Mouse (Mus musculus) 416B (cell line): ENCODE measurements around the gene Mrs2.
A peak's percentile ranks its signal among the peaks of the same experiment; 100 is the strongest.
"Not testable (repeated sequence)": the region's sequence is repeated elsewhere in the genome, so short reads cannot be mapped to it uniquely, and the experiment has no call there.

Experiments used
- DNase-seq: peaks from one replicate; pipeline ENCODE4 v3.0.0; 2011; ENCODE audit warnings: low read depth

Gene Mrs2

DNA sequence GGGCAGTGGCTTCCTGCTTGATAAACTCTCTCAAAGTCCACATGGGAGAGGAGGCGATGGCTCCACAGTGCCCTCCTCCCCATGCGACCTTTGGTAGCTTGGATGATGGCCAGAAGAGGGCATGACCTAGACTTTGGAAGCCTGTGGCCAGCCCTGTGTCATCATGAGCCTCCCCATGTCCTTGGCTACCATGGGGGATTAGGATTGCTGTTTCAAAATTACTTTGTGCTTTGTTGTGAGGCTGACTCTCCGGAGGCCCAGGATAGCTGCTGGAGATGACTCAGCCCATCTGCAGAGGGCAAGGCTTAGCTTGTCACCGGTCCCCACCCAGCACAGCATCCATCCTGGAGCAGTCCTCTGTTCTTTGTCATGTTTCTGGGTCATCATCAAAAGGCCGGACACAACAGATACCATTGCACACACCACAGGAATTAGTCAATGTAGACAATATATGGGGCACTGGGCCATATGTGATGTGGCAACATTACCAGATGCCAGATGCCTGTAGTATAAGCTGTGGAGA, 42.3 kb downstream of the Mrs2 start:
- DNase-seq = no peak

DNA sequence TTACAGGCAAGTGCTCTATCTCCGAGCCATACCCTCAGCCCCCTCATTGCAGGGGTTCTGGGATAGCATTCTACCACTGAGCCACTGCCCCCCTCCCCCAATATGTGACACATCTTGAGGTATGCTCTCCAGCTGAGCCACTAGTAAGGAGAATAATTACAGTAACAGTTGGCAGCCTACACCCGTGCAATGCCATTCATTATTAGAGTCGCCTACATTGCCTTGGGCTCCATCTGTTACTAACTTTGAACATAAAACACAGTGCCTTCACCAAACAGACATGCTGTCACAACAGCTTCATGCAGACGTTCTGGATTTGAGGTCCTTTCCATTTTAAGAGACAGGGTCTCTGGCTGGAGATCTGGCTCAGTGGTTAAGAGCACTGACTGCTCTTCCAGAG, 43.8 kb downstream of the Mrs2 start:
- no peak for DNase-seq

DNA sequence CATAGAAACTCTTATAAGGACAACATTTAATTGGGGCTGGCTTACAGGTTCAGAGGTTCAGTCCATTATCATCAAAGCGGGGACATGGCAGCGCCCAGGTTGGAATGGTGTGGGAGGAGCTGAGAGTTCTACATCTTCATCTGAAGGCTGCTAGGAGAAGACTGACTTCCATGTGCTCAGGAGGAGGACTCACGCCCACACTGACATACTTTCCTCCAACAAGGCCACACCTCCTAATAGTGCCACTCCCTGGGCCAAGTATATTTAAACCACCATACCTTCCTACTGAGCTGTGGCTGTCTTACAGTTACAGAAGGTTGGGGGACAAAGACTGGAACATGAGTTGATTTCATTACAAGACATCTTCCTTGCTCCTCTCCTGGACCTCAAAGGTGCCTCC, 48.4 kb downstream of the Mrs2 start:
- not testable (repeated sequence) for DNase-seq

DNA sequence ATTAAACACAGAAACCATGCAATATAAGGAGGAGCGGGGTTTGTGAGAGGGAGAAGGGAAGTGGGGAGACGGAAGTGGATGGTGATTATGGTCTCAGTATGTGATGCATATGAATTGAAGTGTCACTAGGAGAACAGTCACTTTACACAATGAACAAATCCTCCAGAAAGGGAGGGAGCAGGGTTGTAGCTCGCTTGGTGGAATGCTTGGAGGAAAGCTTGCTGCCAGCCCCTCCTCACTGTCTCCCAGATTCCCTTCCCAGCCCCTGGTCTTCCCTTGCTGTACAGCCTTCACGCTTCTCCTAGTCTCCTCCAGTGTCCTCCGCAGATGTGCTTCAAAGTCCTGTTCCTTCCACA, 54.4 kb downstream of the Mrs2 start:
- DNase-seq = no peak

DNA sequence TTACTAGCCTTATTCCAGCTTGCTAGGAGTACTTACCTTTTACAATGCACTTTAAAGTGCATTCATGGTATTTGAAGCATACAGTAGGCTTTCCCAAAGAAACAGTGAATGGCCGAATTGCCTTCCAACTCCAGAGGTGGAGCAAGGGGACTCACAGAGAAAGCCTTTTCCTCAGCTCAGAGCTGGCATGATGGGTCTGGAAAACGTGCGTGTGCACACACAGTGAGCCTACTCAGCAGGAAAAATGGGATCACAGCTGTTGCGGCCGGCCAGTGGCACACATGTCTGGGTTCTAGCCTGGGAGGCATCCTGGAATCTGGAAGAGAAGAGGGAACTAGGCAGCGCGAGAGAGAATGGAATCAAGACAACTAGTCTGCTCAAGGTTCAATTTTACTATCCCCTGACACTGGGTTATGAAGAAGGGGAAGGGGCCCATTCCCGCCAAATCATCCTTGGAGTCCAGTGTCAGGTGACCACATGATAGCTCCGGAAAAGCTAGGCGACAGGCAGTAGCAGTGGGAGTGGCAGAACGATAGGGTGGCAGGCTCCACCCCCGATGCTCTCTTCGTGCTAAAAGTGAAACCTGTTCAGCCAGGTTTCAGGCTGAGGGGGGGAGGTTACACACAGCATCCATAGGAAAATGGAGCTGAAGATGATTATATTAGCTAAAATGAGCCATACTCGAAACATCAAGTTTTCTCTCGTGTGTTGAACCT, 54.9 kb downstream of the Mrs2 start:
- peak; percentile 37 for DNase-seq

DNA sequence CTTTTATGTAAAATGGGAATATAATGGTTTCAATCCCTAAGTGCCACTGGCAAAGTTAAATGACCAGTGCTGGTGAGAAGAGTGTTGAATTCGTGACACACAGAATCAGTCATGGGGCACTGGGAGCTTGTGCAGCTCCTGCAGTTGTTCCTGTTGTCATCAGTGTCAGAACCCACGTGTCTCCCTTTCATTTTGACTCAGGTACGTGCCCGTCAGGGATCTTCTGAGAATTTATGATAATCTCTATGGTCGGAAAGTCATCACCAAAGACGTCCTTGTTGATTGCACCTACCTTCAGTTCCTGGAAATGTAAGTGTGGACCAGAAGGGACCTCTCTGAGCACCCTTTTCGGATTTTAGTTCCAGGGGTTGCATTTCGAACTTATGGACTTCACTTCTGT, 58.1 kb downstream of the Mrs2 start:
- DNase-seq = no peak

DNA sequence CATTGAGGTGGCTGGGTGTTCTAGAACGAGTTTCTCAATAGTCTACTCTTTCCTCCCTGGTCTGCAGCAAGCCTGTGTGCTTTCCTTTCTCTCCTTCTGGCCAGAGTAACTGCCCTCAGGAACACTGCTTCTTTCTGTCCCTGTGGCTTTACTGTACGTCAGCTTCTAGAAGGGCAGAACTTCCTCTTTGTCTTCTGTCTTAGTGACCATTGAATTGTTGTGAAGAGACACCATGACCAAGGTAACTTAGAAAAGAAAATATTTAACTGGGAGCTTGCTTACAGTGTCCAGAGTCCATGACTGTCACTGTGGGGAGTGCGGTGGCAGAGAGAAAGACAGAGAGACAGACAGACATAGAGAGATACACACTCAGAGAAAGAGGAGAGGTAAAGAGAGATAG, 60.1 kb downstream of the Mrs2 start:
- DNase-seq = peak; percentile 46

DNA sequence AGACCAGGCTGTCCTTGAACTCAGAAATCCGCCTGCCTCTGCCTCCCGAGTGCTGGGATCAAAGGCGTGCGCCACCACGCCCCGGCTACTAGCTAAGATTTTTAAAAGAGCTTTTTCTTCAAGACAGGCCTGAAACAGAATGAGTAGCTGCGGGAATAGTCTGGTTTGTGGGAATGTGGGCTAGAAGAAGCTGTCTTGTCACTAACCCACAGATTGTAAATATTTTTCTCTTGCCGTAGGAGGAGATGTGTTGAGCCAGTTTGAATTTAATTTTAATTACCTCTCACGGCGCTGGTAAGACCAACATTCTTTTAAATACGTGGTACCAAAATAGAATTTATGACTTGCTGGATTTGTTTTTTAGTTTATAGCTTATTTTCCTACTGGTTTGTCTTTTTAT, 61.5 kb downstream of the Mrs2 start:
- DNase-seq = no peak

DNA sequence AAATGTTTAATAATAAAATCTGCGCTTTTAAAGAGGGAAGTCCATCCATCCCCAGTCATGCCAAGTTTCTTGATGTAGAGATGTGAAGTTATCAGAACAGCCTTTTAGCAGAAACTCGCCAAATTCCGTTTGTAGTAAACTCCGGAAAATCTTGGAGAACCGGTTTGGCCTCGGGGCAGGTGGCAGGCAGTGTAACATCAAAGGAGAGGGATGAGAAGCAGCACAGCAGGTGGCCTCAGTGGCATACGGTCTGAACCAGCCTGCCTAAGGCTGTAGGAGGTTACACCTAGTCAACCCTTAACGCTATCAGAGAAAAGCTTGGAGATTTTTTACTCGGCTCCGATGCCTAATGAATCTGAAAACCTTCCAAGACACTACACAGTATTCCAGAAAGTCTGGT, 64.7 kb downstream of the Mrs2 start:
- DNase-seq = no peak

DNA sequence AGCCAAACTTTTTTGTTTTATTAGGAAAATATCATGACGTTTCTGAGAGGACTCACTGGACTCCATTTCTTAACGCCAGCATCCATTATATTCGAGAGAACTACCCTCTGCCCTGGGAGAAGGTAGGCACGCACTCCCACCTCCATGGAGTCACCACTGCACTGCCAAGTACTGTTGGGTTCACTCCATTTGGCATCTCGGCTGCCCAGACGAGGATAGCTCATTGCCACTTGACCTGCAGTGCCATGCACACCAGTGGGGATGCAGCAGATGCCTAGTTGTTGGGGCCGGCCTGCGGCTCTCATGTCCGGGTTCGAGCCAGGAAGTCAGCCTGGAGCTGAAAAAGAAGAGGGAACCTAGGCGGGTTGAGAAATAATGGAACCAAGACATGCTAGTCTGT, 65.1 kb downstream of the Mrs2 start:
- DNase-seq = no peak

DNA sequence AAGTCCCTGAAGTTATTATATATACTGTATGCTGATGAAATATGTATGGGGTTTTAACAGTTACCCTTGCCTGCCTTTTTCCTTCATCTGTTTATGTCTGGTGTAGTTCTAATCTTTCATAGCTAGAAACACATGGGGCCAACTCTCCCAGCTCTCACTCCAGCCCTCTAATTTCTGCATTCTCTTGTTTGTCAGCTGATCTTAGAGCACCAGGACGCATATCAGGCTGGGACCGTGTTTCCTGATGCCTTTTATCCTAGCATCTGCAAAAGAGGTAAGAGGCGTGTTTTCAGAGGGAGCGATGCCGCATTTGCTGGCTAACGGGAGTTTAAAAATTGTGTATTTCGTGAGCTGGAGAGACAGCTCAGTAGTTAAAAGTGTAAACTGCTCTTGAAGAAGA, 67.5 kb downstream of the Mrs2 start:
- DNase-seq = no peak

DNA sequence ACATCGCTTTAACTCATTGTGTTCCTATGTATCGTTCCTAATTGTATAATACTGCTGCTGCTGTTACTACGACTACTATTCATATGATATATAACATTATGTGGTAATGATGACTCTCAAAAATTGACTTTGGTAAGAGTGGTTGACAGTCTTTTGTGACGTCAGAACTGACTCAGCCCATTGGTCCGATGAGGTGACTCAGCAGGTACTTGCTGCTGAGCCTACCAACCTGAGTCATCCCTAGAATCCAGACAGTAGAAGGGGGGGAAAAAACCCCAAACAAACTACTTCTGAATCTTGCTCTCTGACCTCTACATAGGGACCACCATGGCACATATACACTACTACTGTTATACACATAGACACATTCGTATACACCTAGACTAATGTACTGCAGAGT, 71.3 kb downstream of the Mrs2 start:
- DNase-seq = peak; percentile 69

DNA sequence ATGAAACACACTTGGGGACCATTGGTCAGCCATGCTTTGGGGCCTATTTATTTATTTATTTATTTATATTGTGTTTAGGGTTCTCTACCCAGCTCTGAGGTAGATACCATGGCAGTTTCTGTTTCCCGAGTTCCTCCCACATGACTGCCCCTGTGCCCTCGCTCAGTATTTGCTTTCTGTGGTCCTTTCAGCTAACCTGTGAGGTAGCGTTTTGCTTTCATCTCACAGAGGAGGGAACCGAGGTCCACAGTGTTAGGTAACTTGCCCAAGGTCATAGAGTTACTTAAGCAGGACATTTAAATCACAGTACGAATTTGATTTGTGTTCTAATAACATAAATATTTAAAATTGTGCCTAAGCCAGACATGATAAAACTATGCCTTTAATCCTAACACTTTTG, 73.0 kb downstream of the Mrs2 start:
- no peak for DNase-seq

DNA sequence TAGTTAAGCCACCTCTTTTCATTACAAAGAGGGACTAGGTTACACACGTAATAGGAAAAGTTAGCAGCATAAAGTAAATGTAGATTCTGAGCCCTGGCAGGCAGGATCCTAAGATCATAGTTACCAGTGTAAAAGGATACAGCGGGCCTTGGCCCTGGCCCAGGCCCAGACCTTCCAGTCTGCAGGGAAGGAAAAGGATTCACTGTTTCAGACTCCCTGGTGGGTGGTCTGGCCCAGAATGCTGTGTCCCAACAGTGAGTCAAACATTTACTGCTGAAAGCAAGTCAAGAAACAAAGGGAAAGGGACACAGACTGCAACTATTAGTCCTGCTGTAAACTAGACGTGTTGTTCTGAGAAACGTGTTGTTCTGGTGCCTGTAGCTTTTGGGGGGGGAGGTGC, 74.6 kb downstream of the Mrs2 start:
- DNase-seq = no peak

DNA sequence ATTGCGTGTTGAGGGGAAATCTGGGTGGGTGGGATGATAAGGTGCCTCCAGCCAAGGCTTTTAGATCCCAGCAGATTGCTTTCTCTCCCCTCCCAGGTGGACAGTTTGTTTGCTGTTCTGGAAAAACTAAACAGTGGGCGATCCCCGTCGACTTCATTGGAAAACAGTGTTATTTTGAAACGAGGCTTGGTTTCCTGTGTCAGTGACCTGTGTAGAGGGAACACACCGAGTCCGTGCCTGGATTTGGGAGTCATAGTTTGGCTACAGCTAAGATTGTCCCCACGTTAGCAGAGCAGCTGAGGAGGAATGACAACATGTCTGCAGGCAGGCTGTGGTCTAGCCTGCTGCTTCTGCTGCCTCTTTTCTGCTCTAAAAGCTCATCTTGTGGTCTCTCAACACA, 76.9 kb downstream of the Mrs2 start:
- DNase-seq = no peak

DNA sequence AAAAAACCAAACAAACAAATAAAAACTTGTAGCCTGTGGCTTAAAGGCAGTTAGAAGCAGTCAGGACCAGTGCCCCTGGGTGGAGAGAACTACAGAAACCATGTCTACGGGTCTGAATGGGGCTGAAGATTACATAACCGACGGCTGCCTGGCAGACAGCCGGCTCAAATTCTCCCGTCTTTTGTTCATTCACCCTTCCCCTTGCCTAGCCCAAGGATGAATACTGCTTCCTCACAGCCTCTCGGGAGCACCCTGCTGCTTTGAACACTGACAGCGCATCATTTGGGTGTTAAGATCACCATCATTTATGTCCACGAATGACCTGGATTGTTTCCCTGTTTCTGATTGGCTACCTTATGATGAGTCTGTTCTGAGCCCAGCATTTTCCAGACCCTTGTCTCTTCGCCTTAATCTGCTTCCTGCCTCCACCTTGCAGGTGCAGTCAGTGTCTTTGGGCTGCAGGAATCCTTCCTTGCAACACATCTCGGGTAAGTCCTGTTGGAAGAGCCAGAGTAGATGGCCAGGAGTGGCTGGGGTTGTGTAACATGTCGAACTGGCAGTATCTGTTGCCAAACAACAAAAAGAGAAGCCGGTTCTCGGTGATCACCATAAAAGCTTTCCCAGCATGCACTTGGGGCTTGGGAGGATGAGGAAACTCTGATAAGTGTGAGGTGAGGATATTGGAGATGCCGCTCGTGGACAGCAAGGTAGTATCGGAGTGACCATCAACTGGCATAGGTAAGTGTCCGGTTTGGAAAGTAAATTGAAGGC, 77.5 kb downstream of the Mrs2 start, which contains the start of gene Gpld1:
Gene Gpld1, plus strand, starts transcription at position 641 of the 771 bp plus-strand sequence.
- no peak for DNase-seq

DNA sequence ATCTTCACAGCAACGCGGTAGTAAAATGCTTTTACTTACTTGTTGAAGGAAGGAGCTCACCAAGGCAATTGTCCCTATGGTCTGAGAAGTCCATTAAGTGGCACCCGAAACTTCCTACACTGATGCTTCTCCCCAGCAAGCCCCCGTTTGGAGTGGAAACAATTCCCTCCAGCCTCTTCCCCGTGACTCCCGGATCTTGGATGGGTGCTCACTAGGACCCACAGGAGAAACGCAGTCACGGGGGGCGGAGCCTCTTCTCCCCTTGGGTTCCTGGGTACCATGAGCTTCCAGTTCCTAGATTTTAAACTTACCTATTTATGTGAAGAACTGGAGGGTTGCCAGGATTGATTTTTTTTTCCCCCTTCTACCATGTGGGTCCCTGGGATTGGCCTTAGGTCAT, 80.7 kb downstream of the Mrs2 start:
- DNase-seq = no peak

DNA sequence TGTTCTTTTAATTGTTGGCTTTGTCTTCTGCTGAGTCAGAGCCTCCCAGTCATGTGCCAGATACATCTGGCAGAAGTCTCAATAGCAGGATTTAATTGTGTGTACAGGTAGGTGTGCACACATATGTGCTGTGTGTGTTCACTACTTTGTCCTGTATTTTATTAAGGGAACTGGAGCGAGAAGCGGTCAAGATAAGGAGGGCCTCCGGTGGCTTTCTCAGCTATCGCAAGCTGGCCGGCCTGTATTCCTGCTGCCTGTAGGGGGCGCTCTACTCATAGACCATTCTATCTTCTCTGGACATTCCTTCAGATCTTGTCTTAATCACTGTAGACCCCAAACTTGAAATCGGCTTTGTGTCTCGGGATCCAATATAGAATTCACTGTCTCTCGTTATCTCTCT, 81.5 kb downstream of the Mrs2 start:
- peak; percentile 78 for DNase-seq

DNA sequence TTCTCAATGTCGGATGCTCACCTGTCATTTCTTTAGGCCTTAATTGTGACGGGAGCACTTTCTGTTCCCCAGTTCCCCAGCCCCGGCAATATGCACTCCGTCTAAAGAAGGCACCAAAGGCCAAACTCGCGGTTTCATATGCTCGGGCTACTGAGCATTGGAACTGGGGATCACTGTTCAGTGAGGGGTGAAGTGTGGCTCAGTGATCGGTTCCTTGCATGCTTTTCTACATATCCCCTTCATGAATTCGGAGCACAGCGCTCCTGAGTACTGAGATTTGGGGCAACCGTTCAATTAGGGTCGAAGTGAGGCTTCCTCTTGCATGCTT, 82.4 kb downstream of the Mrs2 start:
- DNase-seq = peak; percentile 42
